Mouse (Mus musculus) adipocyte (in vitro differentiated cells): ENCODE measurements around the gene Gmpr.

Source experiments
- DNase-seq: peaks from one replicate; pipeline ENCODE4 v3.0.0-alpha.2; 2016; ENCODE audit warnings: low spot score

Gmpr gene

GRCm38 (mm10) chr13:45545974-45546373, 38.7 kb downstream of the Gmpr start:
- no peak for DNase-seq

DNA sequence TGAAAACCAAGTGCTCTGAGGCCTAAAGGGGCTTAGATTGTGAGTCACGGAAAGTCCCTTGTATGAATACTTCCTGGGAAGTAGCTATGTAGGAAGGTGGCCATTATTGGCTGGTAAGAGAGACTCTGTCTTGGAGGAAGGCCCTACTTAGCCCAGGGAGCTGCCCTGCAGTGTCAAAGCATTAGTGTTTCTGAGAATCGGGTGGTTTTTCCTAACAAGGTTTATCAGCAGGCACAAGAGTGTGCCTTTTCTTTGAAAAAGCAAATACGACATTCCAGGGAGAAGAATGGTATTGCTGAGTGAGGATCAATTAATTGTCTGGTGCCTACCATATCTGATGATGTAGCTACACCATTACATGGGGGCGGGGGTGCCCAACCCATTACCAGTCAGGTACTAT, 39.7 kb downstream of the Gmpr start:
- no peak for DNase-seq

GRCm38 (mm10) chr13:45547549-45547948, 40.3 kb downstream of the Gmpr start:
- no peak for DNase-seq

GRCm38 (mm10) chr13:45553674-45554073, 46.4 kb downstream of the Gmpr start:
- no peak for DNase-seq

GRCm38 (mm10) chr13:45558367-45558766, 51.1 kb downstream of the Gmpr start:
- DNase-seq, result no peak

DNA sequence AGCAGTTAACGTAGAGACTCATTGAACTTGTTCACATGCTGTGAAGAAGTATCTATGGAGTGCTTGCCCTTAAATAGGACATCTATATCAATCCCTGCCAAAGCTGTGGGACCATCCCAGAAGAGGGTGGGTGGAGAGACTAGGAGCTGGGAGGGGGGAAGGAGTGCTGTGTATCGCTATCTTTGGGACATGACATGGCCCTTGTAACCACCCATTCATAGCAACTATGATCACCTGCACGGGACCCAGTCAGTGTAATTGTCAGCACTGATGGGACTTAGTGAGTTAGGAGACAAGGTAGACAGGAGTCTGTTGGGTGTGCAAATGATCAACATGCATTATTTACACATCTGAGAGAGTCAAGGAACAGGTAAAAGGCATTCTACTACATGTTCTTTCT, 52.0 kb downstream of the Gmpr start:
- no peak for DNase-seq

DNA sequence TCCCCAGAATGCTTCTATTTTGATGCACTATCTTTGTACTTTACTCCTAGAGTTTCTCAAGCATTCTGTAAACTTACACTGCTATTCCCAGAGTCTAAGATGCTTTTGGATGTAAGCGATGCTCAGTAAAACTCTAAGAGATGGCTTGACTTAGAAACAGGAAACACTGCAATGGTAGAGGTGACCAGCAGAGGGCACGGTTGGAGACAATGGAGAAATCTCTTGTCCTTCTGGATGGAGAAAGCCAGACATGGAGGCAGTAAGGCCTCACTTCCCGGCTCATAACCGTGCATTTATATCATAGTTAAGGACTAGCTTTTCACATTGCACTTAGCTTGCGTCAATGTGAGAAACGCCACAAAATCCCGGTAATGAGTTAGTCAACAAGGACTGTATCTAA, 53.3 kb downstream of the Gmpr start:
- DNase-seq, result peak; percentile 45

- no peak for DNase-seq
These were observed 54.8 kb downstream of the Gmpr start for GRCm38 (mm10) chr13:45562011-45562410.

- DNase-seq, result no peak
These were observed 57.7 kb downstream of the Gmpr start for GRCm38 (mm10) chr13:45564946-45565345.

- DNase-seq, result peak; percentile 15
These were observed 62.7 kb downstream of the Gmpr start for GRCm38 (mm10) chr13:45569932-45570331.

- peak; percentile 62 for DNase-seq
These were observed 64.6 kb downstream of the Gmpr start for GRCm38 (mm10) chr13:45571795-45572262.

DNA sequence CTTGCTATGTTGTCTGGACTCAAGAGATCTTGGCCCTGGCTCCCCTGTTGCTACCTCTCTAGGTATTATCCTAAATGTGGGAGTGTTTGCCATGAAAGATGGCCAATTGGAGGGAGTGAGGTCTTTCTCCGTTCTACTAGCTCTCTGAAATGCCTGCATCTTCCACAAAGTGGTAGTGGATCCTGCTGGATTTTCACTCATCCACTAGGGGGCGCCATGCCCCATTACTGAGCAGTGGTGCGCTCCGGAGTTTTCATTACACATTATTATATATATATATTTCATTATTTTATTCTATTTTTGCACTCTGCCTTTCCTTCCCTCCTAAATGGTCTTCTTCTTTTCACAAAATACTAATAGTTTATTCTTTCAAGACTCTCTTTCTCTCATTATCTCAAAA, 65.5 kb downstream of the Gmpr start:
- DNase-seq, result peak; percentile 47

- peak; percentile 95 for DNase-seq
These were observed 68.9 kb downstream of the Gmpr start for GRCm38 (mm10) chr13:45576185-45576584.

DNA sequence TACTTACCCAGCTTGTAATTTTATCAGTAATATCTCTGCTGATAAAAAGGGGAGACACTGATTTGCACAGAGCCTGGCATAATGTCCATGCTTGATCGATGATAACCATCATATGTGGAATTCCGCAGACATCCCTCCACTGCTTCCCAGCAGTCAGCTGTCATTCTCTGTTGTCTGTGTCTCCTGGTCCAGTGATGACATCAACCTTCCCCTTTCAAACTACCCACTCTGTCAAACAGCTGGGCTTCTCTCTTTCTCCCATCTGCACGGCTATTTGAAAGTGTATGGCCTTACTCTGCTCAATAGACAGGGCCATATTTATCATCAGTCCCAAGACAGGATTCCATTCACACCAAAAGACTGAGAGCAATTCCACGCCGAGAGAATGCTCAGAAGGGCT, 70.1 kb downstream of the Gmpr start:
- no peak for DNase-seq

- DNase-seq, result peak; percentile 20
These were observed 70.5 kb downstream of the Gmpr start for GRCm38 (mm10) chr13:45577784-45578183.

DNA sequence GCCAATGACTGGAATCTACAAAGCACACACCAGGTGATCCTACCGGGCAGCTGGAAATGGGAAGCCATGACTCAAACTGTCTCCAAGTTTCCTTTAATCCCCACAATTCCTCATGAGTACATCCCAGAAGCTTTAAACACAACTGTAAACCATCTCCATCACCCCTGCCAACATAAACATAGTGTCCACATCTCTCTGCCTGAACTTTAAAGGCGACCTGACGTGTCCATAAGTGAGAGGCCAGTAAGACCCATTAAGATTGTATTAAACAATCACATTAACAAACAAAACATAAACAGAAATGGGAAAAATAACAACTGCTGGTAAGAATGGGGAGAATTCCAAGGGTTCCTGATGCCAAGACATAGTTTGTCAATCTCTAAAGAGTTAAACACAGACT, 72.5 kb downstream of the Gmpr start:
- DNase-seq, result no peak

DNA sequence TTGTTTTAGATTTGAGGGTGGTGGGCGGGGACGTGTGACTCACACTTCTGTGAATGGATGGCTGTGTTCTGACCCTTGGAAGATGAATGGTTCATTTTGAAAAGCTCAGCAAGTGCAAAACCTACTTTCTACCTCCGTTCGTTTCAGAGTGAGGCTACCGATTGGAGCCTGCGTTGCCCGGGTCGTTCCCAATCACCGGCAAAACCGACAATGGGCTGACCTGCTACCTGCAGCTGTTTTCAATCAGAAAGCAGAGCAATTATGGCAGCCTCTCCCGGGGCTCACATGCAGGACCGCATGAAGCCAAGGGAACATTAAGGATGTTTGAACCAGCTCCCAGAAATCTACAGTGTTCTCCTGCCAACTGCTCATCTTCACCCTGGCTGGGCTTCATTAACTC, 75.0 kb downstream of the Gmpr start:
- no peak for DNase-seq

- DNase-seq, result no peak
These were observed 75.8 kb downstream of the Gmpr start for GRCm38 (mm10) chr13:45583061-45583460.

GRCm38 (mm10) chr13:45590898-45591297, 83.7 kb downstream of the Gmpr start:
- DNase-seq, result no peak

GRCm38 (mm10) chr13:45593914-45594313, 86.7 kb downstream of the Gmpr start:
- no peak for DNase-seq

DNA sequence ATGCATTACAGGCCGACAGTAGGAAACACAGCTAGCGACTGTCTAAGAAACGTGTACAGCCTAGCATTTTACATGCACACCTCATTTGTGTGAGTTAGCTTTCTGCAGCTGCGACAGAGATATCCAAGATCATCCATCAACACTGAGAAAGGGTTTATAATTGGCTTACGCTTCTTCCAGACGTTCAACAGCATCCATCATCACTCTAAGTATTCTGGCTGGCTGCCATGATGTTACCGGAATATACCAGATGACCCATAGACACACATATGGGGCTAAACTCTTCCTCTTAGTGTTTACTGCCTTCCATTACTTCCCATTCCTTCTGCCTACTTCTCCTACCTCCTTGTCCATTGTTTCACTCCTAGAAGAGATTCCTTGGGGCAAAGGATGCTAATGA, 88.2 kb downstream of the Gmpr start:
- no peak for DNase-seq

DNA sequence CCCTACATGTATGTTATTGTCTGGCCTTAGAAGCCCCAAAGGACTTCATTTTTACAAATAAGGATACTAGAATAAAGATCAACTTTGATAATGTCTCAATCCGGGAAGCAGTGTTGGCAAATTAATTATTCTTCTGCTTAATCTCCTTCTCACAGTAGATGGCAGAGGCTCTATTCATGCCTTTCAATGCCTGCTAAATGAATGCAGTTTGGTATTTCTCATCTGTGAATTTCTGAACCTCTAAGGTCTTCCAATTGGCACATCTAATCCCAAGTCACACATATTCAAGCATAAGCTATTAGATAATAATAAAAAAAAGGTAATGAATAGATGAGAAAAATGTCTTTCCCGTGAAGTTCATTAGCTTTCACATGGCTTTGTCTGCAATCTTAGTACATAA, 92.6 kb downstream of the Gmpr start:
- no peak for DNase-seq

GRCm38 (mm10) chr13:45600443-45600842, 93.2 kb downstream of the Gmpr start:
- DNase-seq, result no peak
